Mouse (Mus musculus) lung, adult 2 months (tissue): ENCODE measurements around the gene Heatr6. TPM values are rescaled to one million over a fixed set of nuclear protein-coding genes. Genes with fewer than 3 reads are reported as not detected.
A peak's percentile ranks its signal among the peaks of the same experiment; 100 is the strongest.

Source experiments
- DNase-seq: peaks from one replicate; pipeline ENCODE4 v3.0.0; 2022
- H3K4me1 ChIP-seq: fragments of 200-500 bp; 2 replicates; pipeline ENCODE4 v1.6.1; 2011; ENCODE audit warnings: low read length; ENCODE audit not compliant: control insufficient read depth, insufficient read depth
- H3K4me3 ChIP-seq: fragments of 200-500 bp; replicated peaks from 2 replicates; pipeline ENCODE3; 2011; ENCODE audit warnings: low read depth, mild to moderate bottlenecking, control low read depth, low read length; ENCODE audit errors: extremely low read depth
- CTCF ChIP-seq: fragments of 200-500 bp; IDR thresholded peaks from 2 replicates; pipeline ENCODE4 v1.5.1; 2011; ENCODE audit warnings: mild to moderate bottlenecking, low read length, control low read depth; ENCODE audit not compliant: insufficient read depth
- POLR2A ChIP-seq: fragments of 200-500 bp; IDR thresholded peaks from 2 replicates; pipeline ENCODE4 v1.6.1; 2011; ENCODE audit warnings: low read depth, mild to moderate bottlenecking, control low read depth, low read length, borderline replicate concordance; ENCODE audit errors: extremely low read depth
- WGBS: fragments of 180-500 bp; shearing (Covaris S2); methylation state at CpG from one replicate; pipeline ENCODE4 v1.1.7; 2018; 5-methylcytosine and 5-hydroxymethylcytosine counted together
- polyA plus RNA-seq: library from polyadenylated mRNA; depleted of rRNA; stranded (reverse); fragments of >200 nt; gene quantifications from 2 replicates; pipeline ENCODE4 v1.2.3, GENCODE M21; 2012; rRNA removed

The Heatr6 gene
- polyA plus RNA-seq = 15.8 and 16.8 TPM in 2 replicates

GRCm38 (mm10) chr11:83753581-83754181 lies at the start of gene Heatr6:
TSS of gene Heatr6 (plus strand) at chr11:83753696.
- Histone ChIP-seq H3K4me1 (peaks cover 2% of the 10 kb centered on the region; the same call in 1 of the 2 replicates), H3K4me3 (peak within 1 kb of the TSS; percentile 98)
- 1% methylated on average over 47 of the region's 47 CpGs for WGBS
- peak; percentile 85 for DNase-seq
- TF ChIP-seq CTCF (no peak), POLR2A (peak; percentile 48; the same call in 1 of the 2 replicates)

- TF ChIP-seq POLR2A (no peak), CTCF (no peak)
- 32% methylated on average over 1 of the region's 1 CpGs for WGBS
- Histone ChIP-seq H3K4me3 (no peak within 1 kb of the TSS), H3K4me1 (no peaks in the 10 kb centered on the region)
- DNase-seq = no peak
These were observed 49.8 kb upstream of the Heatr6 start, which contains the start of gene Wfdc17 for GRCm38 (mm10) chr11:83703705-83704104. TSS of gene Wfdc17 (plus strand) at chr11:83703991.

GRCm38 (mm10) chr11:83708715-83709114 lies 44.8 kb upstream of the Heatr6 start, which contains the start of gene Wfdc18:
TSS of gene Wfdc18 (plus strand) at chr11:83709015.
- TF ChIP-seq CTCF = no peak
- TF ChIP-seq POLR2A = no peak
- no peaks in the 10 kb centered on the region for H3K4me1 ChIP-seq
- no peak within 1 kb of the TSS for H3K4me3 ChIP-seq
- DNase-seq = no peak
- 68% methylated on average over 4 of the region's 4 CpGs for WGBS

- DNase-seq = no peak
- no peak for TF ChIP-seq POLR2A
- TF ChIP-seq CTCF = no peak
- Histone ChIP-seq H3K4me3 (no peak overlapping the region), H3K4me1 (no peaks in the 10 kb centered on the region)
- WGBS = 79% methylated on average over 5 of the region's 5 CpGs
These were observed 43.8 kb upstream of the Heatr6 start for GRCm38 (mm10) chr11:83709683-83710082.

GRCm38 (mm10) chr11:83712671-83713070 lies 40.8 kb upstream of the Heatr6 start:
- no peak for DNase-seq
- no peak overlapping the region for H3K4me3 ChIP-seq
- TF ChIP-seq CTCF (no peak), POLR2A (no peak)
- H3K4me1 ChIP-seq = no peaks in the 10 kb centered on the region
- WGBS = 58% methylated on average over 1 of the region's 1 CpGs

GRCm38 (mm10) chr11:83713925-83714324 lies 39.6 kb upstream of the Heatr6 start:
- no peak for DNase-seq
- H3K4me1 ChIP-seq = no peaks in the 10 kb centered on the region
- TF ChIP-seq POLR2A (no peak), CTCF (no peak)
- WGBS = 61% methylated on average over 2 of the region's 2 CpGs
- H3K4me3 ChIP-seq = no peak overlapping the region

- DNase-seq = no peak
- 74% methylated on average over 6 of the region's 6 CpGs for WGBS
- TF ChIP-seq CTCF (no peak), POLR2A (no peak)
- Histone ChIP-seq H3K4me3 (no peak overlapping the region), H3K4me1 (no peaks in the 10 kb centered on the region)
These were observed 36.3 kb upstream of the Heatr6 start for GRCm38 (mm10) chr11:83717042-83717665.

GRCm38 (mm10) chr11:83720766-83721165 lies 32.7 kb upstream of the Heatr6 start:
- Histone ChIP-seq H3K4me3 (no peak overlapping the region), H3K4me1 (no peaks in the 10 kb centered on the region)
- no peak for TF ChIP-seq POLR2A
- no peak for TF ChIP-seq CTCF
- no peak for DNase-seq

- TF ChIP-seq POLR2A = no peak
- no peak for TF ChIP-seq CTCF
- no peak for DNase-seq
- WGBS = 60% methylated on average over 3 of the region's 3 CpGs
- H3K4me3 ChIP-seq = no peak overlapping the region
- H3K4me1 ChIP-seq = no peaks in the 10 kb centered on the region
These were observed 24.6 kb upstream of the Heatr6 start for GRCm38 (mm10) chr11:83728757-83729432.

- WGBS = 85% methylated on average over 1 of the region's 1 CpGs
- DNase-seq = no peak
- Histone ChIP-seq H3K4me1 (no peaks in the 10 kb centered on the region), H3K4me3 (no peak overlapping the region)
- TF ChIP-seq CTCF (no peak), POLR2A (no peak)
These were observed 22.4 kb upstream of the Heatr6 start for GRCm38 (mm10) chr11:83731116-83731515.
